Mouse (Mus musculus) testis, adult 2 months (tissue): ENCODE results near the gene Slc1a3.

ENCODE experiments used
- CTCF ChIP-seq: fragments of 200-500 bp; IDR thresholded peaks from 2 replicates; pipeline ENCODE4 v1.5.1; 2012; ENCODE audit warnings: low read depth, mild to moderate bottlenecking, inconsistent platforms, low read length, moderate library complexity; ENCODE audit not compliant: control insufficient read depth, insufficient read depth, insufficient replicate concordance
- POLR2A ChIP-seq: fragments of 200-500 bp; IDR thresholded peaks from 2 replicates; pipeline ENCODE4 v1.6.1; 2012; ENCODE audit warnings: low read depth, mild to moderate bottlenecking, inconsistent platforms, low read length, moderate library complexity; ENCODE audit not compliant: control insufficient read depth

GRCm38 (mm10) chr15:8616290-8616689 is 94.3 kb downstream of the Slc1a3 start:
- TF ChIP-seq CTCF = no peak
- no peak for TF ChIP-seq POLR2A
